Mouse (Mus musculus): ENCODE data around the gene Trim52.

DNA sequence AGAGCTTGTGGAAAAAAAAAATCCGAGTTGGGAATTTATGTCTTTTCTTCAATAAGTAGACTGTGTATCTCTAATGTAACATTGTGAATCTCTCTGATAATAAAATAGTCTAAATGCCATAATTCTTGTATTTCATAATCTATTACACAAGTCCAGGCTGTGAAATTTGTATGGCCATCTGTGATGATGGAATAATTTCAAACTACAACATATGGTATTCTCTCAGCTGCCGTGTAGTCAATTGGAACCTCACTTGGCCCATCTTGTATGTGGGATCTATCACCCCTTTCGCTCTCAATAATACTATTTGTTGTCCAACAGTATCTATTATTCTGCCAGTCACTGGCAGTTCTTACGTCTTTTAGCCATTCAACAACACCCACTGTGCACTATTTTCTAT lies 9.2 kb upstream of the Trim52 start:
- TF ChIP-seq EP300 (IDR thresholded peaks at IDR 0.05; ENCODE audit: low read depth): no peak
- no peak for TF ChIP-seq CTCF (IDR thresholded peaks at IDR 0.05; ENCODE audit: low read depth)

Measured in liver, postnatal 0 days (tissue).